Mouse (Mus musculus) spleen, adult 2 months (tissue): ENCODE data around the gene Shld1.

Experiments
- CTCF ChIP-seq: fragments of 200-500 bp; IDR thresholded peaks from 2 replicates; pipeline ENCODE4 v1.5.1; 2011; ENCODE audit warnings: mild to moderate bottlenecking, inconsistent platforms; ENCODE audit not compliant: insufficient read depth, insufficient read length, insufficient replicate concordance; ENCODE audit errors: extremely low read depth
- POLR2A ChIP-seq: fragments of 200-500 bp; IDR thresholded peaks from 2 replicates; pipeline ENCODE4 v1.6.1; 2011; ENCODE audit warnings: low read depth, low read length, inconsistent platforms

DNA sequence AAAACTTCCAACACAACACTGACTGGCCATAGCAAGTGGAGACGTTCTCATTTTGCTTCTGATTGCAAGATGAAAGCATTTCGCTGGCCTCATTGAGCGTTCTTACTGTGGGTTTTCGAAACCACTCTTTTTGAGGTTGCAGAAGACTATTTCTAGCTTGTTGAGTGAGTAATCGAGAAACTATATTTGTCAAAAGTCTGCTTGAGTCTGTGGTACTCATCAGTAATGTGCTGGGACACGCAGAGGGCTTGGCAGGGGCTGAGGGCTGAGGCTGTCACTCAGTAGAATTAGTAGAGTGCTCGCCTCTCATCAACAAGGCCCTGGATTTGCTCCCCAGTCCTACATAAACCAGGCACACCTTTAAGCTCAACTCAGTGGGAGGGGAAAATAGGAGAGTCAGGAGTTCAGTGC lies 1.9 kb downstream of the Shld1 start:
- TF ChIP-seq POLR2A (no peak), CTCF (no peak)
